Mouse (Mus musculus) c-Kit-positive CD71-negative TER-119-negative erythroid progenitor cells, embryonic 14.5 days (primary cell): ENCODE measurements at regions not wholly inside any gene's neighbourhood (a gene's known extent, or its start where the extent isn't known, plus 50 kb on each side); places are given as distances from the start of the nearest gene placed in this dataset.

ENCODE experiments used
- DNase-seq: peaks from one replicate; pipeline ENCODE4 v3.0.0-alpha.2; 2013; ENCODE audit warnings: low read depth

DNA sequence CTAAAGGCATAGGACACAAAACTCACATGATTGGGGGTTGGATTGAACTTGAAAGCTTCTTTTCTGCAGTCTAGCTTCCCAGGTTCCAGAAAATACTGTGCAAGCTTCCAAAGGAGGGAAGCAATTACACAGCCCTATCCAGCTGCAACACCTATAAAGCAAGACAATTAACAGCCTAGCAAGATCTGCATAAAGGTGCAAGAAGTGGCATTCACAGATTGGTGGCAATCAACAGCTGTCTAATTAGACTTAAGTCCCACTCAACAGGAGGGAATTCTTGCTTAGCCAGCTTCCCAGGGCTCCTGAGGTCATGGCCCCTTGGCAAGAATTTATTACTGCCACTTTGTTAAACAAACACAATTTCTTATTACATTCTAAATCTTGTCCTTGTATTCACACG is 511.9 kb downstream of the Kcnj2 start:
- DNase-seq: no peak

DNA sequence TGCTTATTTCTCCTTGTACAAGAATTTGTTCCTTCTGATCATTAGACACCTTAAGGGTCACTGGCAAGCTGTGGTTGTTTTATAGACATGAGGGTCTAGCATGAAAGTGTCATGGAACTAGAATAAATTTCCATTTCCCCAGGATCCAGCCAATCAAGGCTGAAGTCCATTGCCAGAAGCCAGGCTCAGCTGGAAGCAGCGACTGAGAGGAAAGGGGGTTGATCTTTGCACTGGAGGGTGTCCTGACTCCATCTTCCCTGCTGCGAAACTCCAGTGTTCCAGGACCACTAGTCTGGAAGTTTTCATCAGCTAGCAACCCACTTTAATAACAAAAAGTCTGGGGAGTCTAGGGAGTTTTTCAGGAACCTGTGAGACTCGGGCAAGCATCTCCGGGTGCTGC is 517.0 kb downstream of the Kcnj2 start:
- no peak for DNase-seq

DNA sequence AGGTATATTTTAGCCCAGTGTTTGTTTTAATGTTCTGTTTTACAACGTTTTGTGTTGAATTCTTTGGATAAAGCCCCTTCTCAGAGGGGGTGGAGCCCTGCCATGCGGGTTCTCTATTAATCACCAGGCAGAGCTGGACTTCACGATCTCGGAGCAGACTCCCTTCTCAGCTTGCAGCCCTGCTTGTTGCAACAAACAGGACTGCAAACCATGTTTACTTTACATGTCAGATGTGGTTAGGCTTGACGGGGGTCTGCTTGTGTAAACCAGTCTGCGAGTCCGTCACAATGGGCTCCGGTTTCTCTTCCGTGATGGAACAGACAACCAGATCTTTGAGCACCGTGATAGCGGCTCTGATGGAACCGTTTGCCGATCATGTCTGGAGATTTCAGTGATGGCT is 517.6 kb downstream of the Kcnj2 start:
- no peak for DNase-seq

DNA sequence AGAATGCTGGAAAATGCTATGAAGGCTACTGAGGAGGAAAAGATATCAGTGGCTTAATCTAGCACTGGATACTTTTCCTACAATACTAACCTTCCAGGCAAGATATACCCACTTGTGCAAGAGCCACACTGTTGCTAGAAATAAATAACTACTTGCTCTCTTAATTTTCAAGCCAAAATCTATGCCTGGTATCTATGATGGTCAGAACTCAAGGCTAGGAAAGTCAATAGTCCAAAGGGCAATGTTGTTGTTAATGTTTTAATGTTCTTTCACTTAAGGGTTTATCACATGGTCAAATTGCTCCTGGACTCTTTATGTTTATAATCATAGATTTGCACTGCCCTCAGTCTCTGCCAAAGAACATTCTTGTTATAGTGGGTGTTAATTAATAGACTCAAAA is 533.5 kb downstream of the Kcnj2 start:
- DNase-seq: no peak

DNA sequence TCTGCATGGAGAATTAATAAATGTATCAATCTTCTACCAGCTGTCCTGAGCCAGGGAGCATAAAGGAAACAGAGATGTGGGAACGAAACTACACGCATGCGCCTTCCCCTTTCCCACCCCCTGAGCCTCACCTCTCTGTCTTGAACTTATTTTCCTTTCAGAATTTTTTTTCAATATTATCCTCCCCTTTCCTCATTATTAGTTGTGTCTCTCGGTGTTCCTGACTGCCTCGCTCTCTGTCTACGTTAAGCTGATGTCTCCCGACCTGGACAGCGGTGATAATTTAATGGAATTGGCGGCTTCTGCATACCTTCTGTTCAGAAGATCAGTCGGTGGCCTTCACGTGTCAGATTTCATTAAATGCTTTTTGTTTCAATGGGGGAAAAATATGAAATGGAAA is 539.2 kb downstream of the Kcnj2 start:
- DNase-seq: no peak

DNA sequence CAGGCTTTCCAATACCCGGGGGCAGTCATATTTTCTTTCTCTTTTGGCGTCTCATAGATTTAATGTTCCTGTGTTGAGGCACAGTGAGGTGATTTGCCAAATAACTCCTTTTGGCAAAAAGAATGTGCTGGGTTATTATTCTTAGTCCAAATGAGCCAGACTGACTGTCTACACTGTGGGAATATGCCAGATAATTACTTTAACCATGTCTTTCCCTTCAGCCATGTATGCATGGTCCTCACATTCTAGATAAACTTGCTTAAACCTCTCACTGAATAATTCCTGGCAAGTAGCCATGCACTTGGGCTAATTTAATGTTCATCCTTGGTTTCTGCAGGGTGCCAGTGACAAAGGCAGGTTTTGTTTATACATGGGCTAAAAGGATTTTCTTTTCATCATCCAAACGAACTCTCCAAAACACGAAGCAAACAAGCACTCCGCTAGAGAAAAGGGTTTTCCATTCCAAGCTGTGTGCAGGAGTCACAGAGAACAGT is 544.6 kb downstream of the Kcnj2 start:
- DNase-seq: no peak

DNA sequence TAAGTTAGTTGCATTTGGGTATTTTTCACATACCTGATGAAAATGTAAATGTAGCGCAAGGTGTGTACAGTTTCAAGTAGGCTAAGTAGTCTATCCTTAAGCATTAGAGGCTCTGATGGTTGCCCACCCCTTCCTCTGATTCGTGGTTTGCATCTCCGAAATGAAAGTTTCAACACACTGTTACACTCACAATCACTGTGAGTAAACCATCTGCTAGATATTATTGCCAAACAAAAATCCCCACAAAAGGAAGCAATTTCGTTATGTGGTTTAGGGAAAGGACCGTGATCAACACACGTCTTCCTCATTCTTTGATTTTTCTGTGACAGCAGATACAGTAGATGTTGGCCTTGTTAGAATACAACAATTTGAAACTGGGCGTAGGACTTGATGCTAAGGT is 577.6 kb downstream of the Kcnj2 start:
- no peak for DNase-seq

DNA sequence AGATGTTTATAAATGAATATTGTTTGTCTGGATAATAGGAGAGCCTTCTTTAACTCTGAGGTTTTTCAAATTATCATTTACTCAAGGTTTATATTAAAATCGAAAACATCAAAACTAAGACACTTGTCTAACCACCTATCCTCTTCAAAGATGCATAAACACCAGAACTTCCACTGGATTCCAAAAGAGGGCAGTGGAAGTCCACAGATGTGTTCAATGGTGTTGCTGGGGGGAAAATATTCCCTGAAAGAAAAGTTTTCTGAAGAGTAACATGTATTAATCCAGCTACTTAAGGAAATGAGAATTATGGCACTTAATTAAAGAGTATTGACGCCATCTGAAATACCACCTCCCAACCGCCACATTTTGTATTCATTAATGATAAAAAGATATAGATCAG is 586.9 kb downstream of the Kcnj2 start:
- no peak for DNase-seq

DNA sequence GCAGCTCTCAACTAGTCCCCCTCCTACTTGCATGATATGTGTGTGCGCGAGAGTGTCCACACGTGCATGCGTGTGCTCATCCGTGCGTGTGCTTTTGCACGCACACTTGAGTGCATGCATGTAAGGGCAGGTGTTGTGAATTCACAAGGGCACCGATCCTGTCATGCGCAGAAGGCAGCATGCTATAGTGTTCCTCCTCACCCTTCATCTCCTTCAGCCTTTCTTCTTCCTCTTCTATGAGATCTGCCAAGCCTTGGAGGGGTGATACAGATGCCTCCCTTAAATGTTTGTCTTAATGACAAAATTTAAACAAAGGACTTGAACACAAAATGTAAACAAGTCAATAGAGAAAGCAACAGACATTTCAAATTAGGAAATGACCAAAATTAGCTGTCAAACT is 591.8 kb downstream of the Kcnj2 start:
- no peak for DNase-seq

DNA sequence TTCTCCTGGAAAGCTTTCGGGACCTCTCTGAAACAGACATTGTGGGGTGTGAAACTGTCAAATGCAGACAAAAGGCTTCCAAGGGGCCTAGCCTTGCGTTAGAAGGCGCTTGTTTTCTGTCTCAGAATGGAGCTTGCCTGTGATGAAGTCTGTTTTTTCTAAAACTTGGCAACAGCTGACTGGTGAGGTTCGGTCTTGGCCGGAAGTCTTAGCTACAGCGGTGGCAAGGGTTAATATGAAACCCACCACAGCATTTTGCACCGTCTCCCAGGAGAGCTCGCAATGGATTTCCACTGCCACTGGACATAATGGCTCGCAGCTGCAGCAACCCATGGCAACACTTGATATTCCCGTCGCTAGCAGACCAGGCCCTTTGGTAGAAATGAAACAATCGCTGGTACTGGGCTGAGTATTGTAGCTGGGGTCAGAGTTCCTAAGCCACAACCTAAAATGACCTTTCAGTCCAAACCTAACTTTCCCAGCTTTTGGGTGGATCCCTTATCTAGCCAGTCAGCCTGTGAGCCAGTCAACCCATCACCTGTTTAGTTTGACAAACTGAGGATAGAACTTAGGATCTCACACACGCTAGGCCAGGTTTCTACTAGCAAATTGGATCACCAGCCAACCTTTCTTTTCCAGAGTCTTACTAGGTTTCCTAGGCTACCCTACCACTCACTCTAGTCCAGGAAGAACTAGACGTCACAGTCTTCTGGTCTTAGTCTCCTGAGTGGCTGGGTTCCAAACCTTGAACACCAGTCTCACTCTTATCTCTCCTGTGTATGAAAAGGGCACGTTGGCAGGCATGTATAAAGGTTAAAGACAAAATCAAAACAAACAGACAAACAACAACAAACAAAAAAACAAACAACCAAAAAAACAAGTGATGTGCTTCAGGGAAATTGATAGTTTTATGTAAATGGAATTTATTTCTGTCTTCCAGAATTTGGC is 592.7 kb downstream of the Kcnj2 start:
- DNase-seq: no peak

DNA sequence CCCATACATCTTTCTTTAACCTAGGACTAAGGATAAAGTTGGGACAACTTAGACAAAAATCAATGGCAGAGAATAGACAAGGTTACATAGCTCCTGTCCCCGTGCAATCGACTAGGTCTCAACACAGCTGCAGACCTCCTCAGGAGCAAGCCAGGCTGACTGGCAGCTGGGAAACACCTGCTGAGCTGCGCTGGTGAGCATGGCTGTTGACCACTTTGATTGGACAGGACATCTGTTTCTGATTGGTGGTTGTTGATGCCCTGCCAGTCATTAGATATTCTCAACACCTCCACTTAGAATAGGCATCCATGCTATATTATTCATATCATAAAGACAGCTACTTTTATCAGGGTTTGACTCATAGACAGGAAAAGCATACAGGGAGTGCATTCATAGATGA is 597.3 kb downstream of the Kcnj2 start:
- no peak for DNase-seq

DNA sequence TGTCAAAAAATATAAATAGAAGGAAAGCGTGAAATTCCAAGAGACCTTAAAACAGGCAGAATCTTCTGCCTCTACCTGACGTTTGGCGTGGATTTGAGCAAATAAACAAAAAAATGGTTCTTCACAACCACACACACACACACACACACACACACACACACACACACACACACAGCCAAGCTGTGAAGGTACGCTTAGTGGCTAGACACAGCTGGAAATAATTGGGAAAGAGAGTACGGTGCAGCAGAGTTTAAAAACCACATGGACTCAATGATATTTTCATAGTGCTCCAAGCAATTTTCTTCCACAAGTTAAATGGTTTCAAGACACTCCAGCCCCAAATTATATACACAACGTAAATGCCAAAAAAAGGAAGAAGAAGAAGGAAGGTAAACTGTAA is 600.4 kb downstream of the Kcnj2 start:
- DNase-seq: no peak

DNA sequence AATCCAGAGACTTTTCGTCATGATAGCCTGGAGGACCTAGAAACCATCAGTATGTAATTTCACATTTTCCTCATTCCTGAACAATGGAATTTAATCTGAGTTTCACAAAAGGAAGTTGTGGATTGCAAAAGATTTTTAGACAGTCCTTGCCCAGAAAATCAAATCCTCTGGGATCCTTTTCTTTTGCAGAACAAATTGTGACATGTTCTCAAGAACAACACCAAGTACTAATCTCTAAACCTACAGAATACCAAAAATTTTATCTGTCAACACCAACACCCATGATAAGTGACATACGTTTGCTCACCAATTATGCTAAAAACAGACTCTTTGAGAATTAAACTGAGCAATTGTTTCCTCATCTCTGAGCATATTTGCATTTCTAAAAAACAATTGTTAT is 605.9 kb downstream of the Kcnj2 start:
- DNase-seq: no peak

DNA sequence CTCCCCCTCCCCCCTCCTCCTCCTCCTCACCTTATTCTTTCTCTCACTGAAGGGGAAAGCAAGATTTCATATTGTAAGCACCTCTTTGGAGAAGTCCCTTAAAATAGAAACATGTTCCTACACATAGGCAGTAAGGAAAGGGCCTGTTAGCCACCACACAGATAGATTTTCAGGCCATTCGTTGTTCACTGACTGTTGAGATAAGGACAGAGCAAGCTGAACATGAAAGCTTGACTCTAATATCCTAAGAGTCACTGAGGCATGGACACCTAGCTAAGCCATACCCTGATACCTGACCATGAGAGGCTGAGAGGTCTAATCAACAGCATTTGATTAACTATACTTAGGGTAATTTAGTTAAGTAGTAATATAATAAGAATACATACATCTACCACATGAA is 609.7 kb downstream of the Kcnj2 start:
- DNase-seq: no peak

DNA sequence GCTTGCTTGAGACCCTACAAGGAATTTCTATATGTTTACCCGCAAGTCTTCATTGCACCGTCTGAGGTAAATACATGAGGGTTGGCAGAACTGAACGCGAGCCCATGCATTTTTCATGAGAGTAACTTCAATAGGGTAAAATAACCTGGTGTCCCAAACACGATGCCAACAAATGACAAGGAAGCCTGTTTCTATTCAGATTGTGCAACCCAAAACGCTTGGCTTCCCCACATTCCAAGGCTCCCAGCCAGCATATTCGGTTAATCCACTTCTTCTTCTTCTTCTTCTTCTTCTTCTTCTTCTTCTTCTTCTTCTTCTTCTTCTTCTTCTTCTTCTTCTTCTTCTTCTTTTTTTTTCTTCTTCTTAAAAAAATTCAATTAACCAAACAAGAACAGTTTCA is 616.4 kb downstream of the Kcnj2 start:
- no peak for DNase-seq

DNA sequence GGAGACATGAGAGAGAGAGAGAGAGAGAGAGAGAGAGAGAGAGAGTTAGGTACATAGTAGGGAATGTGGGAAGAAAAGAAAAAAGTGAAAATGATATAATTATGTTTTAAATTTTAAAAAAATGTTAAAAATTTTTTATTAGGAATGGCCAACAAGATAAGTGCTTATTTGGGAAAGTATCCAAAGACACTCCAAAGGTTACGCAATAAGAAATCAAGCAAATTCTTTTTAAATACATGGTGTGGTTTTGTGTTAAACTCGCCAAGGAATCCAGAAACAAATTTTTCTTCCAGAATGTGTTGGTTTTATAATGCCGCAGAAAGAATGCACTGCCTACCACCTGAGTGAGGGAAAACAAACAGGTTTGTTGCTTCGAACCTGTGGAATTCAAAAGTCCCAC is 617.9 kb downstream of the Kcnj2 start:
- no peak for DNase-seq

DNA sequence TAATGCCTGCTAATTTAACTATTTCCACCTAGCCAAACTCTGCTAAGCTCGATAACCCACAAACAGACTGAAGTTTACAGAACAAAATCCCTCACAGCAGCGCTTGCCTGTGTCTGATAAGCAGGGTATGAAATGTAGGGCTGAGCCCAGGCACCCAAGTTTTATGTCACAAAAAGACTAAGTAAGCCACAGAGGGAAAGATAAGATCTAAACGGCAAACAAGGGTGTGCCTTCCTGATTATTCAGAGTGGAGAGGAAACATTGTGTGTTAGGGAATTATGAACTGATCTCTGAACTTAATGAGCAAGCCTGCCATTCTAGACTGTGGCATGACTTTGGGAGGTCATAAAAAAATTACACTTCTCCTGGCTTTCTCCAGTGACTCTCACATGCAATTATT is 621.8 kb downstream of the Kcnj2 start:
- peak; percentile 45 for DNase-seq

DNA sequence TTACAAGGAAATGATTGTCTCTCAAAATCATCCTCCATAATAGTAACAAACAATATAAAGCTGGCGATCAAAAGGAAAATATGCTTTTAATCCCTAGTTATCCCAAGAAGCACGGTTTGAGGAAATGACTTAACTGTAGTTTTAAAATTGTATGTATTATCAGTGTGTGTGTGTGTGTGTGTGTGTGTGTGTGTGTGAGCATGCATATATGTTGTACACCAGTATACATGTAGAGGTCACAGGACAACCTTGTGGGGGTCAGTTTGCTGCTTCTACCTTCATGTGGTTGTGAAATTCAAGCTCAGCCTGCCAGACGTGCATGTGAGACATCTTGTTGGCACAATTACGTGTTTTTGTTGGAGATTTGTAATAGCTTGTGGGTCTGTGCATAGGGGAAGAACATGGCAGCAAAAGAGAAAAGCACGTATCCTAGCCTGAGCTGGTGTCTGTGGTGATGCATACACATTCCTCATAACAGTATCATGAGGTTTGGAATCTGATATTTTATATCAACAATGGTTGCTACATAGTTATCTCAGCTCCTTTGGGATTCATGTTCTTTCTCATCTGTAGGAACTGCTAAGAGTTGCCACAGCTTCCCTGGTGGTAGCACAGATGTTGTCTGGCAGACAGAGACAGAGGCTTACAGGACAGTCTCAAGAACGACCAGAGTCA is 622.4 kb downstream of the Kcnj2 start:
- no peak for DNase-seq

DNA sequence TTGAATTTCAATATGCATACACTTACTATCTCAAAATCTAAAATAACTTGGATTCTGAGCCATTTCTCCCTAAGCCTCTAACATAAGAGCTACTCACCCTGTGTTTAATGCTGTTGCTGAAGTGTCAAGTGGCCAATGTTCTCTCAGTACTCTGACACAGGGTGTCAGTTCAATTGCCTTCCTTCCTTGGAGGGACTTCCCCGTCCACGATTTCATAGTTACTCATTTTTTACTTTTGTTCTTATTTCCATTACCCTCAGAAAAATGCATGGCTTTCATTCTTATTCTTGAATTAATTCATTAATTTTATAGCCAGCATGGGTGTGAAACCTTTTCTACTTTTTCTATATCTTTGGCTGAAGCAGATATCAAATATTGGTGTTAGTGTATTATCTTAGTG is 623.9 kb downstream of the Kcnj2 start:
- no peak for DNase-seq

DNA sequence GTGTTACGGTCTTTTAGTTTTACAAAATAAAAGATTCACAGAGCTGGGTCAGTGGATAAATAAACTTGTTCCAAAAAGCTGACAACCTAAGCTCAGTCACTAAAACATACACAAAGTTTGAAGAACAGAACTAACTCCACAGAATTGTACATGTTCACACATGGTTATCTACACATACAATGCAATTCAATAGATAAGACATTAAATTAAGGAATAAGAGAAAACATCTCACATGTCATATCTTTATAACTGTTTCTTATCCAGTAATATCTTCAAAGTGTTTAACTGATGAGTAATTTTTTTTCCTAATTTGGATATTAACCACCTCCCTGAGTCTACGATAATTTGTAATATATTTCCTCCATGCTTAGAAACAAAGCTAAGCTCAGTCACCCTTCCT is 625.5 kb downstream of the Kcnj2 start:
- DNase-seq: no peak

DNA sequence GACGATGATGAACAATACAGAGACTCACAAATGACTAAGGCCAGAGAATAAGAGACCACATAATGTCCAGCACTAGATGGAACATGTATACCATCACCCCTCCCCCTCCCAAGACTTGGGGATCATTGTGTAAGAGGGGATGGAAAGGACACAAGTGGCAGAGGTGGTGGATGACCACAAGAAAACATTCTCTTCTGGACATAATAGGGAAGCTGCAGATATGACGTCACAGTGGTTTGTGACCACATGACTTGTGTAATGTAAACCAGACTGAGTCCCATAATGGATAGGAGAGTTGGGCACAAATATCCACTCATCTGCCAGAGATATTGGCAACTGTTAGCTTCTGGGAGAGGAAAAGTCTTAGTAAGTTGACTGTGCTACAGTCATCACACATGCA is 630.7 kb downstream of the Kcnj2 start:
- no peak for DNase-seq

DNA sequence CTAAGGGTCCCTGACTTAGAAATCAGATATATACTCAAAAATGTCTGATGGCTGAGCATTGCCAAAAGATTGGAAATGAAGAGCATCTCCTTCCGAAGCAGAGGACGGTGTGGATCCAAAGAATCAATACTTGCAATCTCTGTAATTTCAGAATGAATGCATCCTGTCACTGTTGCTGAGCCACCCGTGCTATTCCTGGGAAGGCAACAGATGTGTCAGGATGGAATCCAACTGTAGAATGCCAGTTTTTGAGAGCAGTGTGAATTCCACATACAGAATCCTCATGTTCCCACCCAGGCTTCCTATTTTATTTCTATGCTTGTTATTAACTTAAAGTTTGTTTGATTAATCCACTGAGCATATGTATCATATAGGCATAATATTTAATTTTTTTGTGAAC is 633.9 kb downstream of the Kcnj2 start:
- DNase-seq: no peak

DNA sequence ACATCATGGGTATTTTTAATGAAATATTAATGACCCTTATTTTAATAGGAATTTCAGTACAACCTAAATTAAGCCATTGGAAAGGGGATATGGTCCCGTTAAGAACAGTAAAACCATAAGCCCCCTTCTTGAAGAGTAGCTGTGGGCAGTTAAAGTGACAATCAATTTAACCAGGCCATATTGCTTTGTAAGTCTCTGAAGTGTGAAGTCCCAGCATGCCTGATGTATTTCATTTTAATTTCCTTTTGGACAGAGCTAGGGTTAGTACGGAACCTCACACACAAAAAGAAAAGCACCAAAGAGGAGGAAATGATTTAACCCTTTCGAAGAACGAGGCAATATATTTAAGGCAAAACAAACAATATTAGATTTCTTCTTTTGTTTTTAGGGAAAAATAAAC is 640.9 kb downstream of the Kcnj2 start:
- DNase-seq: no peak

DNA sequence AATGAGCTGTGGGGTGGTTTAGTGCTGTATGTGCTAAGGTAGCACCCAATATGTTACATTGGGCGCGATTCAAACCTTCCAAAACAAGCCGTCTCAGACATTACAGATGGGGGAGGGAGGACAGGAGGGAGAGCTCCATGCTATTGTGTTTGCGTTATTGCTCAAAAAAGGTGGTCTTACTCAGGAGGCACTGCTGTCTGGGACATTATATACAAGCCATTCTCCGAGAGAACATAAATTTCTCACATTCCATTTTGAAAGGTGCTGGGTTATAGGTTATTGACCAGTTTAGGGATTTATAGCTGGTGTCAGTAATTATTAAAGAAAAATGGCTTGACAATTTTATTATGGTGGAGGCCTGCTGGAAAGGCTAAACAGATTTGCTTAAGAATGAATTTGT is 649.4 kb downstream of the Kcnj2 start:
- no peak for DNase-seq
